Comparison of ENCODE assay signal across 8 mouse cellular contexts in genomic region chr7:130605111-130605510, GRCm38 (mm10). TPM values are rescaled to one million over a fixed set of nuclear protein-coding genes. Genes with fewer than 3 reads are reported as not detected.
DNase-seq lines count a peak whose midpoint lies in the region; ATAC-seq and TF ChIP-seq lines count a peak whose summit lies in the region.

No protein-coding gene starts in this region.

- no peaks in the 10 kb centered on the region for H3K9me3 ChIP-seq in lung, postnatal 0 days (ENCODE audit: low read length)
- no peaks in the 10 kb centered on the region for H3K9me3 ChIP-seq in midbrain, embryonic 15.5 days

- TF ChIP-seq CTCF in gastrocnemius, adult 2 months (IDR thresholded peaks at IDR 0.05), result peak; percentile 76
- peak; percentile 86 for TF ChIP-seq CTCF in lung, postnatal 0 days (IDR thresholded peaks at IDR 0.05)

- peak; percentile 53; the same call in 1 of the 2 replicates for ATAC-seq in lung, postnatal 0 days
- ATAC-seq in midbrain, embryonic 15.5 days (replicated peaks), result no peak

- no peaks in the 10 kb centered on the region for H3K36me3 ChIP-seq in lung, postnatal 0 days (ENCODE audit: insufficient read depth, low read length)
- no peaks in the 10 kb centered on the region for H3K36me3 ChIP-seq in midbrain, embryonic 15.5 days (replicated peaks)

- H3K9ac ChIP-seq in lung, postnatal 0 days (replicated peaks; ENCODE audit: low read depth), result no peak overlapping the region
- H3K9ac ChIP-seq in midbrain, embryonic 15.5 days, result no peak overlapping the region

- H3K4me2 ChIP-seq in lung, postnatal 0 days (replicated peaks; ENCODE audit: low read depth, low read length), result no peak overlapping the region
- H3K4me2 ChIP-seq in midbrain, embryonic 15.5 days, result no peak overlapping the region

- DNase-seq in gastrocnemius, adult 2 months, result no peak
- DNase-seq in gastrocnemius, adult 18-20 months (ENCODE audit: low spot score), result no peak
- DNase-seq in 3134 (ENCODE audit: extremely low read depth, insufficient read length, low spot score) (peak; percentile 19), WW6 (ENCODE audit: low read depth, low spot score) (peak; percentile 46)
- peak; percentile 52 for DNase-seq in lung, postnatal 0 days (ENCODE audit: low spot score)
- no peak for DNase-seq in right cerebral cortex, postnatal 36 days (ENCODE audit: low spot score in 2 of 2)
- no peak for DNase-seq in urinary bladder, adult 2 months (ENCODE audit: low spot score)

- no peaks in the 10 kb centered on the region for H3K27me3 ChIP-seq in lung, postnatal 0 days (replicated peaks; ENCODE audit: insufficient read depth, low read length)
- H3K27me3 ChIP-seq in midbrain, embryonic 15.5 days (replicated peaks), result no peaks in the 10 kb centered on the region

- no peak for TF ChIP-seq EP300 in lung, postnatal 0 days (IDR thresholded peaks at IDR 0.05)

- 20% methylated on average over 6 of the region's 6 CpGs for WGBS in lung, postnatal 0 days
- WGBS in midbrain, embryonic 15.5 days, result 33% methylated on average over 6 of the region's 6 CpGs

- no peaks in the 10 kb centered on the region for H3K4me1 ChIP-seq in lung, postnatal 0 days (ENCODE audit: insufficient read depth, low read depth, low read length)
- H3K4me1 ChIP-seq in midbrain, embryonic 15.5 days, result no peaks in the 10 kb centered on the region

- peak overlapping the region; percentile 2; the same call in 1 of the 2 replicates for H3K27ac ChIP-seq in gastrocnemius, adult 2 months
- H3K27ac ChIP-seq in lung, postnatal 0 days (ENCODE audit: low read length), result no peak overlapping the region
- H3K27ac ChIP-seq in midbrain, embryonic 15.5 days, result no peak overlapping the region

- H3K4me3 ChIP-seq in gastrocnemius, adult 2 months, result no peak overlapping the region
- H3K4me3 ChIP-seq in lung, postnatal 0 days (ENCODE audit: low read depth, low read length), result no peak overlapping the region
- H3K4me3 ChIP-seq in midbrain, embryonic 15.5 days, result no peak overlapping the region

- intact Hi-C loops in gastrocnemius, adult 2 months (cut with DNase I), result loop anchor here (5.0 to 10.0 kb wide), 2 partner anchors 67 to 70 kb away; no protein-coding TSS in a partner anchor

RNA-seq across cellular contexts. Expression of gene Tacc2, which starts 27.9 kb away (rescaled TPM):
- 100 to 1,000 TPM; 515 to 576 TPM for total RNA-seq in gastrocnemius, adult 2 months (2021)
- total RNA-seq in gastrocnemius, adult 18-20 months (2021), result 100 to 1,000 TPM; 414 to 460 TPM
- polyA plus RNA-seq in lung, postnatal 0 days (2015; fragmentation: Nextera tagmentation; extraction: Ambion mirVana), result 18.9 and 19.8 TPM in 2 replicates
- polyA plus RNA-seq in urinary bladder, adult 2 months (2012; rRNA removed), result 67.5 and 88.1 TPM in 2 replicates
- polyA plus RNA-seq in midbrain, embryonic 15.5 days (2015; fragmentation: Nextera tagmentation; extraction: Ambion mirVana), result 68.7 TPM in 2 replicates

RNA-seq across cellular contexts. Expression of gene Nsmce4a, which starts 32.2 kb away (rescaled TPM):
- 10 to 100 TPM; 28.6 to 33.8 TPM for total RNA-seq in gastrocnemius, adult 2 months (2021)
- total RNA-seq in gastrocnemius, adult 18-20 months (2021), result 10 to 100 TPM; 28.4 to 29.0 TPM
- 101 and 108 TPM in 2 replicates for polyA plus RNA-seq in lung, postnatal 0 days (2015; fragmentation: Nextera tagmentation; extraction: Ambion mirVana)
- 61.5 and 65.4 TPM in 2 replicates for polyA plus RNA-seq in urinary bladder, adult 2 months (2012; rRNA removed)
- polyA plus RNA-seq in midbrain, embryonic 15.5 days (2015; fragmentation: Nextera tagmentation; extraction: Ambion mirVana), result 79.4 and 83.9 TPM in 2 replicates

Comparison
In these comparisons a context has a peak if more than half of its experiments do, and no peak if none do; other contexts are left out.
1. DNase-seq: peak in 3134 (single experiment), WW6 (single experiment) and lung, postnatal 0 days (single experiment); none in gastrocnemius, adult 2 months (single experiment), gastrocnemius, adult 18-20 months (single experiment), right cerebral cortex, postnatal 36 days (0 of 2) and urinary bladder, adult 2 months (single experiment).